Mouse (Mus musculus) urinary bladder, postnatal 36 days (tissue): ENCODE results near the gene 2310007B03Rik.

Source experiments
- DNase-seq, 2 experiments: peaks; one replicate each; pipeline ENCODE4 v3.0.0; 2022; ENCODE audit warnings: low spot score in 2 of 2, mixed read lengths in 1 of 2

2310007B03Rik gene

GRCm38 (mm10) chr1:93159566-93160500 is 915 bp downstream of the 2310007B03Rik start:
- DNase-seq = no peak

GRCm38 (mm10) chr1:93158916-93159315 is 1.8 kb downstream of the 2310007B03Rik start:
- peak in 1 of 2 experiments; percentile 50 for DNase-seq

- DNase-seq = peak in 1 of 2 experiments; percentile 38
Observed at GRCm38 (mm10) chr1:93157566-93157965, 3.2 kb downstream of the 2310007B03Rik start.

- DNase-seq = no peak
Observed at GRCm38 (mm10) chr1:93150907-93151661, 9.7 kb downstream of the 2310007B03Rik start.

GRCm38 (mm10) chr1:93144176-93144575 is 16.6 kb downstream of the 2310007B03Rik start:
- no peak for DNase-seq

- no peak for DNase-seq
Observed at GRCm38 (mm10) chr1:93142871-93143270, 17.9 kb downstream of the 2310007B03Rik start.

- no peak for DNase-seq
Observed at GRCm38 (mm10) chr1:93139713-93140112, 21.0 kb downstream of the 2310007B03Rik start.

GRCm38 (mm10) chr1:93138534-93138933 is 22.2 kb downstream of the 2310007B03Rik start:
- no peak for DNase-seq

- no peak for DNase-seq
Observed at GRCm38 (mm10) chr1:93135036-93135526, 25.7 kb downstream of the 2310007B03Rik start, which contains the start of gene Agxt. Gene Agxt, plus strand, starts transcription at chr1:93135240.

GRCm38 (mm10) chr1:93132676-93133075 is 28.1 kb downstream of the 2310007B03Rik start:
- DNase-seq = no peak

GRCm38 (mm10) chr1:93130242-93130983 is 30.3 kb downstream of the 2310007B03Rik start:
- DNase-seq = no peak

GRCm38 (mm10) chr1:93128710-93129349 is 31.9 kb downstream of the 2310007B03Rik start:
- peak; percentile 44 to 52 for DNase-seq

GRCm38 (mm10) chr1:93128209-93128608 is 32.5 kb downstream of the 2310007B03Rik start:
- DNase-seq = no peak

- no peak for DNase-seq
Observed at GRCm38 (mm10) chr1:93125256-93125655, 35.5 kb downstream of the 2310007B03Rik start.

- DNase-seq = no peak
Observed at GRCm38 (mm10) chr1:93124066-93124465, 36.7 kb downstream of the 2310007B03Rik start.

- no peak for DNase-seq
Observed at GRCm38 (mm10) chr1:93123179-93123854, 37.4 kb downstream of the 2310007B03Rik start.

GRCm38 (mm10) chr1:93118816-93119215 is 41.9 kb downstream of the 2310007B03Rik start:
- no peak for DNase-seq

- no peak for DNase-seq
Observed at GRCm38 (mm10) chr1:93115471-93115870, 45.3 kb downstream of the 2310007B03Rik start.

GRCm38 (mm10) chr1:93114713-93115463 is 45.9 kb downstream of the 2310007B03Rik start:
- DNase-seq = peak; percentile 44 to 70

GRCm38 (mm10) chr1:93102700-93103099 is 58.0 kb downstream of the 2310007B03Rik start:
- DNase-seq = no peak
